Mouse (Mus musculus) small intestine, adult 2 months (tissue): ENCODE results near the gene Arhgef38.

Experiments used
- CTCF ChIP-seq: fragments of 200-500 bp; IDR thresholded peaks from 2 replicates; pipeline ENCODE4 v1.5.1; 2012; ENCODE audit warnings: low read depth, mild to moderate bottlenecking, control low read depth, inconsistent platforms, low read length, moderate library complexity, mixed read lengths; ENCODE audit not compliant: insufficient replicate concordance, insufficient read length; ENCODE audit errors: extremely low read depth
- POLR2A ChIP-seq: fragments of 200-500 bp; IDR thresholded peaks from 2 replicates; pipeline ENCODE4 v1.6.1; 2012; ENCODE audit warnings: low read depth, mild to moderate bottlenecking, control low read depth, inconsistent platforms, low read length, moderate library complexity

- TF ChIP-seq POLR2A, result no peak
- TF ChIP-seq CTCF, result no peak
Measured at GRCm38 (mm10) chr3:133176033-133176750, 58.6 kb downstream of the Arhgef38 start.
